Mouse (Mus musculus): ENCODE data around the gene Zfp541.

The Zfp541 gene

DNA sequence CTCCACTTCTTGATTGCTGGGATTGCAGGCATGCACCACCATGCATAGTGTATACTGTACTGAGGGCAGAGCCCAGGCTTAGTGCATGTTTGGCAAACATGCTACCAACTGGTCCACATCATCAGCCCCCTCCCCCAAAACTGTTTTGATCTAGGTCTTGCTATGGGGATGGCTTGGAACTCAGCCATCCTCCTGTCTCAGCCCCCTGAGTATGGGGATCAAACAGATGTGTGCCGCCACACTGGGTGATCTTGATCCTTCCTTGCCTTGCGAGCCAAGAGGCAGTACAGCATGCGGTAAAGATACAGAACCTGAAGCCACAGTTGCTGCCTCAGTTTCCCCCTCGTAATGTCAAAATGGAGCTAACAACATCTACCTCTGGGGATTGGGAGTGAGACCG is 67.3 kb downstream of the Zfp541 start:
- no peak for DNase-seq (ENCODE audit: low spot score)

DNA sequence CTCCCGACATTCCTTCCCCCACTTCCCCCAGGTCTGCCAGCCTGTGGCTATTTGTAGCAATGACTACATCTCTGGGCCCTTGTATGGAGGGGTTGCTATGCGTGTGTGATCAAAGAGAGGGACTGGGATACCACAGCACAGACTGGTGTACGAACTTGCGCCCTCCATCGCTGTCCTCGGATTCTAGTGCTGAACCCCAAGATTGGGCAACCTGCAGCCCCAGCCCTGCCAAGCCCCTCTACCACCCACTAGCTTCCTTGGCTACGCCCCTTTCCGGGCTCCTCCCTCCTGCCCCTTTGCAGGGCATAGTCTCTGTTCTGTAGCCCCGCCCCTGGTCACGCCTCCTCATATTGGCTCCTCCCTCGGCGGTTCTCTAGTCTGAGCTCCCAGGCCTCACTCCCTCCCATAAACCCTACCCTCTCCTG is 67.8 kb downstream of the Zfp541 start, which contains the start of gene Slc8a2:
TSS of gene Slc8a2 (plus strand) at position 406 of the 425 bp plus-strand sequence.
- peak; percentile 82 for DNase-seq (ENCODE audit: low spot score)

DNA sequence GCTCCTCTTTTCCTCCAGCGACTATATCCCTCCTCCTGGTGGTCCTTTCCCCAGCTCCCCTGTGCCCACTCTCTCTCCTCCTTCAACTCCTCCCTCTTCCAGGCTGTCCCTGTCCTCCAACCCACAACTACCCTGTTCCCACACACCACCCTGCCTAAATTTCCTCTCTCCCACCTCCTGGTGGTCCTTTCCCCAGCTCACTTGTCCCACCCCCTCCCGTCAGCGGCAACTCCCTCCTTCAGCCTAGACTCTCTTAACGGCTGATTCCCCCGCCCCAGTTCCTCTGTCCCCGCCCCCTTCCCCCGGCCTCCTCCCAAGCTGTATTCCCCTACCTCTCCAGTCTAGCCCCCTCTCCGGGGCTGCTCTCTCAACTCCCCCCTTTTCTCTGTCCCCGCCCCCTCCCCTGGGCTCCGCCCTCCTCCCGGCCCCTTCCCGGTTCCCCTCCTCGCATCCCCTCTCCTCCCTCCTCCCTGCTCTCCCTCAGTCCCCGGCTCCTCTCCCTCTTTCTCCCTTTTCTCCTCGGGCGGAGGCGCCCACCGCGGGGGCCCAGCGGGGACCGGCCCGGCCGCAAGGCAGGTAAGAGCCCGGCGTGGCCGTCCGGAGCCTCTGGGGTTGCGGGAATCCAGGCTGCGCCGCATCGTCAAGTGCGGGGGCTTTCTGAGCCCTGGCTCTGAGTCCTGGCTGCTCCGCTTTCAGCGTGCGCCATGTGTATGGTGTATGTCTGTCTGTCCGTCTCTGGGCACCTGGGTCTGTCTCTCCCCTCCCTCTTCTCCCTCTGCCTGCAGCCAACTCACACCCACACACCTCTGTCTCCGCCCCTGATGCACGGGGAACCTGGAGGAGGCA is 68.5 kb downstream of the Zfp541 start:
- DNase-seq (ENCODE audit: low spot score): no peak

DNA sequence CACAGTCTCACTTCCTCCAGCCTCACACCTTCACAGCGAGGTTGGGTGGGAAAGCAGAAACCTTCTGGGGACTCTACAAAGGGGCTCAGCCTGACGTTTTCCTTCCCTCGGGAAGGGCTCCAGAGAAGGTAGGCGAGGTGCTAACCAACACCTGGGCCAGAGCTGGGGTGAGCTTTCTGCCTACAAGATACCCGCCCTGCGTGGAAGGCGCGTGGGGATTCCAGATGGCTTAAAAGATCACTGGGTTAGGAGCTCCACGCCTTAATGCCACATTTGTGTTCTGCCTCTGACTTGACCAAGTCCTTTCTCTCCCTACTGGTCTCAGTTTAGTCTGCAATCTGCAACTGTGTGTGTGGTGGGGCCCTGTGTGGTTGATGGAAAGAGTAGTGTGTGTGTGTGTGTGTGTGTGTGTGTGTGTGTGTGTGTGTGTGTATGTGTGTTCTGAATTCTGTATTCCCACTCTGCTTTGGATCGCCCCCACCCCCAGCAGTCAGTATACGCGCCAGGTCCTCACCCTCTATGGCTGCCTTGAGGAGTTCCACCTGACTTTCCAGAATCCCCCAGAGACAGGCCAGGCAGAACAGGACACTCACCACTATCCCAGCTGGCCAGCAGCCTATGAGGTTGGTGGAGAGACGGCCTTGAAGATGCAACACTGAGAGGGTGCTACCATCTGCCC is 69.5 kb downstream of the Zfp541 start:
- no peak for DNase-seq (ENCODE audit: low spot score)

DNA sequence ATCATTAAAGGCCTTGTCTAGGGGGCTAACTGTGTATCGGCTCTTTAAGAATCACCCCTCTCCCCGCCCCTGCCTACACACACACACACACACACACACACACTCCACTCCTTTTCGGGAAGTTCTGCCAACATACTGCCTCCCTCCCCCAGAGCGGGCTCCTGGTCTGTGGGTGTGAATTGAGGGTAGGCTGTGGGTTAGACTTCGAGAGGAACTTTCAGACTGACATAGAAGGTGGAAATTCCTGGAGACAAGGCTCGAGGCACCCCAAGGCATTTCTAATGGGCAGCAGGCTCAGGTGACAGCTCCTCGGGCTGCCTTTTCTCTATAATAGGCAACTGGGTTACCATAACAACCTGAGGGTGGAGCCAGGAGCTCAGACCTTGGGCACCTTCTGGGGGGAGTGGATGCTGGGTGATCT is 70.6 kb downstream of the Zfp541 start:
- no peak for DNase-seq (ENCODE audit: low spot score)

DNA sequence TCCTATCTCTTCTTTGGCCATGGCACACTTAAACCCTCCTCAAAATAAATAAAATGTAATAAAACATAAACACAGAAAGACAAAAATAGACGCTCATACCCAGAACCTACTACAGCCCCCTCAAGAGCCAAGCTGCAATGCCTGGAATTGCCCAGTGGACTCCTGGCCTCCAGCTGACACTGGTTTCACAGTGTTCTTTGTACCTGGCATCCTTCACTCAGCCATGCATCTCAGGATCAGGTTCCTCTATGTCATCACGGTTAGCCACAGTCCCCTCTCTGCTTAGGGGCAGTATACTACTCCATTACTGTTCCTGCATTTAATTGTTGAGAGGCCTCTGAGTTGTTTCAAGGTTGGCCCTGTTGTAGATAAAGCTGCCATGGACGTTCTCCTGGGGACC is 71.3 kb downstream of the Zfp541 start:
- no peak for DNase-seq (ENCODE audit: low spot score)

DNA sequence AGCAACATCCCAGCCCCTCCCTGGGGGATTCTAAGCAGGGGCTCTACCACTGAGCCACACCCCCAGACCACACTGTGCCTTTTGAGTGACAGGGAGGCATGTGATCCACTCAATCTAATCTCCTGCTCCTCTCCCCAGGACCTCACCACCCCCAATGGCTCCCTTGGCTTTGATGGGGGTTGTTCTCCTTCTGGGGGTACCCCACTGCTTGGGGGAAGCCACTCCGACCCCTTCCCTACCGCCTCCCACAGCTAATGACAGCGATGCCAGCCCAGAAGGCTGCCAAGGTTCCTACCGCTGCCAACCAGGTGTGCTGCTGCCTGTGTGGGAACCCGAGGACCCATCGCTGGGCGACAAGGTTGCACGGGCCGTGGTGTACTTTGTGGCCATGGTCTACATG is 72.1 kb downstream of the Zfp541 start:
- no peak for DNase-seq (ENCODE audit: low spot score)

DNA sequence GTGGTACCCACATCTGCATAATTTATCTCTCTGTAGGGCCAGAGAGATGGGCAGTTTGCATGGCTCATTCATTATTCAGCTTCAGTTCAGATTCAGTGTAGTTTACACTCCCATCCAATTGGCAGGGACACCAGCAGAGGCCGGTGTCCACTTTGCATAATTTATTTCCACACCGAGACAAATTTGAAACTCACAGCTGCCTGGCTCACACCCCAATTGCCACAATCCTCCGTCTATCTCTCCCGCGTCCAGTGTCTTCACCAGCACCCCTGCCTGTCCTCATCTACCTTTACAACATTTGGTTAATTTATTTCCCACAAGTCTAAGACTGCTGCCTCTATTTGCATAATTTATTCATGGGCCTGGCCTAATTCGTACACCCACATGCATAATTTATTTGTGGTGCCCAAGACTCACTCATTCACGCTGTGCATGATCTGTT is 73.4 kb downstream of the Zfp541 start:
- DNase-seq (ENCODE audit: low spot score): no peak
